10 mouse cellular contexts compared by ENCODE assay signal in genomic region chr3:109051056-109051945, GRCm38 (mm10). TPM values are rescaled to one million over a fixed set of nuclear protein-coding genes. Genes with fewer than 3 reads are reported as not detected.
DNase-seq lines count a peak whose midpoint lies in the region; ATAC-seq and TF ChIP-seq lines count a peak whose summit lies in the region.
"Had no signal": no experiment of that assay in that cellular context is flagged by ENCODE, and none has a peak within 500 bp of the region (broad histone marks: within the 10 kb centered on the region; RNA-seq: fewer than 3 reads in every experiment).

No protein-coding gene starts in this region.

- H3K4me1 ChIP-seq in heart, embryonic 15.5 days (replicated peaks), result peaks cover 8% of the 10 kb centered on the region
- H3K4me1 ChIP-seq in lung, postnatal 0 days (ENCODE audit: insufficient read depth, low read depth, low read length), result peaks cover 3% of the 10 kb centered on the region; the same call in 1 of the 2 replicates
- H3K4me1 ChIP-seq in hindbrain, embryonic 13.5 days (replicated peaks), result peaks cover 3% of the 10 kb centered on the region; the same call in 1 of the 2 replicates
- no peaks in the 10 kb centered on the region for H3K4me1 ChIP-seq in midbrain, embryonic 14.5 days (ENCODE audit: control insufficient read depth, insufficient read depth, low read length)
- no peaks in the 10 kb centered on the region for H3K4me1 ChIP-seq in forebrain, embryonic 14.5 days (ENCODE audit: control insufficient read depth, insufficient read depth, low read length)

- peak overlapping the region; percentile 11; the same call in 1 of the 2 replicates for H3K4me2 ChIP-seq in heart, embryonic 15.5 days
- H3K4me2 ChIP-seq in lung, postnatal 0 days (replicated peaks; ENCODE audit: low read depth, low read length), result 0 out of 2 replicates have a peak overlapping the region, but pooled peaks have one; percentile 3
- H3K4me2 ChIP-seq in hindbrain, embryonic 13.5 days, result no peak overlapping the region
- H3K4me2 ChIP-seq in midbrain, embryonic 14.5 days (ENCODE audit: low read length), result no peak overlapping the region
- H3K4me2 ChIP-seq in forebrain, embryonic 14.5 days (ENCODE audit: low read length), result no peak overlapping the region
- H3K4me2 ChIP-seq: liver, embryonic 15.5 days had no signal

- no peak overlapping the region for H3K4me3 ChIP-seq in heart, embryonic 15.5 days
- no peak overlapping the region for H3K4me3 ChIP-seq in lung, postnatal 0 days (ENCODE audit: low read depth, low read length)
- no peak overlapping the region for H3K4me3 ChIP-seq in hindbrain, embryonic 13.5 days
- H3K4me3 ChIP-seq in midbrain, embryonic 14.5 days (replicated peaks; ENCODE audit: low read depth, low read length), result no peak overlapping the region
- no peak overlapping the region for H3K4me3 ChIP-seq in forebrain, embryonic 14.5 days (ENCODE audit: low read depth, low read length)
- H3K4me3 ChIP-seq: liver, embryonic 15.5 days had no signal

- H3K36me3 ChIP-seq in heart, embryonic 15.5 days, result no peaks in the 10 kb centered on the region
- H3K36me3 ChIP-seq in lung, postnatal 0 days (ENCODE audit: insufficient read depth, low read length), result no peaks in the 10 kb centered on the region
- H3K36me3 ChIP-seq in hindbrain, embryonic 13.5 days, result no peaks in the 10 kb centered on the region
- H3K36me3 ChIP-seq in midbrain, embryonic 14.5 days (ENCODE audit: control insufficient read depth, insufficient read depth, low read length), result no peaks in the 10 kb centered on the region
- H3K36me3 ChIP-seq in forebrain, embryonic 14.5 days (ENCODE audit: control insufficient read depth, insufficient read depth, low read length), result no peaks in the 10 kb centered on the region
- H3K36me3 ChIP-seq: liver, embryonic 15.5 days had no signal

- no peaks in the 10 kb centered on the region for H3K9me3 ChIP-seq in heart, embryonic 15.5 days (replicated peaks)
- H3K9me3 ChIP-seq in lung, postnatal 0 days (ENCODE audit: low read length), result no peaks in the 10 kb centered on the region
- H3K9me3 ChIP-seq in hindbrain, embryonic 13.5 days, result no peaks in the 10 kb centered on the region
- H3K9me3 ChIP-seq in midbrain, embryonic 14.5 days (ENCODE audit: control insufficient read depth, low read length), result no peaks in the 10 kb centered on the region
- no peaks in the 10 kb centered on the region for H3K9me3 ChIP-seq in forebrain, embryonic 14.5 days (replicated peaks; ENCODE audit: control insufficient read depth, low read length)
- H3K9me3 ChIP-seq: liver, embryonic 15.5 days had no signal

- no peak overlapping the region; the same call in 1 of the 2 replicates for H3K27ac ChIP-seq in heart, embryonic 15.5 days
- peak overlapping the region; percentile 43 for H3K27ac ChIP-seq in lung, postnatal 0 days (ENCODE audit: low read length)
- no peak overlapping the region for H3K27ac ChIP-seq in hindbrain, embryonic 13.5 days
- H3K27ac ChIP-seq in midbrain, embryonic 14.5 days (replicated peaks; ENCODE audit: low read depth, low read length), result no peak overlapping the region
- no peak overlapping the region for H3K27ac ChIP-seq in forebrain, embryonic 14.5 days (ENCODE audit: low read depth, low read length)
- H3K27ac ChIP-seq: liver, embryonic 15.5 days had no signal

- peak; percentile 41 for DNase-seq in adrenal gland, postnatal 14 days
- no peak for DNase-seq in adrenal gland, adult 2 months
- peak; percentile 39 for DNase-seq in 416B (ENCODE audit: low read depth)
- peak; percentile 53 for DNase-seq in lung, postnatal 0 days (ENCODE audit: low spot score)
- no peak for DNase-seq in midbrain, embryonic 14.5 days
- DNase-seq in forebrain, embryonic 14.5 days (ENCODE audit: low spot score), result no peak

- peak; percentile 53 for ATAC-seq in heart, embryonic 15.5 days (replicated peaks; ENCODE audit: insufficient number of reproducible peaks, insufficient read depth, low FRiP score, low read depth)
- peak; percentile 61 for ATAC-seq in lung, postnatal 0 days
- ATAC-seq in hindbrain, embryonic 13.5 days (ENCODE audit: low FRiP score), result no peak
- no peak for ATAC-seq in midbrain, embryonic 14.5 days (ENCODE audit: low FRiP score, low TSS enrichment)
- no peak for ATAC-seq in forebrain, embryonic 14.5 days

- WGBS in heart, embryonic 15.5 days, result 20% methylated on average over 11 of the region's 11 CpGs
- 19% methylated on average over 11 of the region's 11 CpGs for WGBS in lung, postnatal 0 days
- 61% methylated on average over 11 of the region's 11 CpGs for WGBS in hindbrain, embryonic 13.5 days
- WGBS in midbrain, embryonic 14.5 days, result 75% methylated on average over 11 of the region's 11 CpGs
- 81% methylated on average over 11 of the region's 11 CpGs for WGBS in forebrain, embryonic 14.5 days

- peak; percentile 46 for TF ChIP-seq CTCF in lung, postnatal 0 days (IDR thresholded peaks at IDR 0.05)

- H3K27me3 ChIP-seq in heart, embryonic 15.5 days, result no peaks in the 10 kb centered on the region
- H3K27me3 ChIP-seq in lung, postnatal 0 days (replicated peaks; ENCODE audit: insufficient read depth, low read length), result no peaks in the 10 kb centered on the region
- no peaks in the 10 kb centered on the region for H3K27me3 ChIP-seq in hindbrain, embryonic 13.5 days
- H3K27me3 ChIP-seq in midbrain, embryonic 14.5 days (ENCODE audit: control insufficient read depth, insufficient read depth, low read length), result no peaks in the 10 kb centered on the region
- H3K27me3 ChIP-seq in forebrain, embryonic 14.5 days (replicated peaks; ENCODE audit: control insufficient read depth, insufficient read depth, low read length), result no peaks in the 10 kb centered on the region
- H3K27me3 ChIP-seq: liver, embryonic 15.5 days had no signal

- no peak overlapping the region for H3K9ac ChIP-seq in heart, embryonic 15.5 days
- H3K9ac ChIP-seq in lung, postnatal 0 days (replicated peaks; ENCODE audit: low read depth), result no peak overlapping the region
- no peak overlapping the region for H3K9ac ChIP-seq in hindbrain, embryonic 13.5 days
- no peak overlapping the region for H3K9ac ChIP-seq in midbrain, embryonic 14.5 days (replicated peaks; ENCODE audit: low read length)
- no peak overlapping the region for H3K9ac ChIP-seq in forebrain, embryonic 14.5 days (ENCODE audit: low read length)
- H3K9ac ChIP-seq: liver, embryonic 15.5 days had no signal

- TF ChIP-seq EP300 in lung, postnatal 0 days (IDR thresholded peaks at IDR 0.05), result no peak

RNA-seq across cellular contexts. Expression of gene Fam102b, which starts 23.9 kb away (rescaled TPM):
- total RNA-seq in adrenal gland, postnatal 14 days (2021), result 10.8 and 18.3 TPM in 2 replicates
- total RNA-seq in adrenal gland, adult 2 months (2021), result 1 to 10 TPM; 3.8 to 9.4 TPM
- 0.98 and 1.0 TPM in 2 replicates for polyA plus RNA-seq in adrenal gland, adult 2 months (2012; rRNA removed)
- 6.2 and 7.6 TPM in 2 replicates for polyA plus RNA-seq in heart, embryonic 15.5 days (2015; fragmentation: Nextera tagmentation; extraction: Ambion mirVana)
- polyA plus RNA-seq in lung, postnatal 0 days (2015; fragmentation: Nextera tagmentation; extraction: Ambion mirVana), result 13.2 and 13.7 TPM in 2 replicates
- polyA plus RNA-seq in hindbrain, embryonic 13.5 days (2015; fragmentation: Nextera tagmentation; extraction: Ambion mirVana), result 10.0 and 10.1 TPM in 2 replicates
- 19.6 and 24.5 TPM in 2 replicates for polyA plus RNA-seq in midbrain, embryonic 14.5 days (2014; fragmentation: Nextera tagmentation; extraction: Ambion mirVana)
- 11.1 and 11.6 TPM in 2 replicates for polyA plus RNA-seq in forebrain, embryonic 14.5 days (2014; fragmentation: Nextera tagmentation; extraction: Ambion mirVana)

RNA-seq across cellular contexts. Expression of gene Slc25a54, which starts 29.0 kb away (rescaled TPM):
- not detected in 2 replicates for total RNA-seq in adrenal gland, postnatal 14 days (2021)
- not detected for total RNA-seq in adrenal gland, adult 2 months (2021)
- polyA plus RNA-seq in adrenal gland, adult 2 months (2012; rRNA removed), result not detected in 2 replicates
- not detected in 2 replicates for polyA plus RNA-seq in heart, embryonic 15.5 days (2015; fragmentation: Nextera tagmentation; extraction: Ambion mirVana)
- polyA plus RNA-seq in lung, postnatal 0 days (2015; fragmentation: Nextera tagmentation; extraction: Ambion mirVana), result not detected in 2 replicates
- not detected in 2 replicates for polyA plus RNA-seq in hindbrain, embryonic 13.5 days (2015; fragmentation: Nextera tagmentation; extraction: Ambion mirVana)
- polyA plus RNA-seq in midbrain, embryonic 14.5 days (2014; fragmentation: Nextera tagmentation; extraction: Ambion mirVana), result not detected in 2 replicates
- polyA plus RNA-seq in forebrain, embryonic 14.5 days (2014; fragmentation: Nextera tagmentation; extraction: Ambion mirVana), result not detected in 2 replicates
- polyA plus RNA-seq: liver, embryonic 15.5 days; stomach, embryonic 14.5 days had no signal

Comparison
In these comparisons a context has a peak if more than half of its experiments do, and no peak if none do; other contexts are left out.
1. DNase-seq: peak in adrenal gland, postnatal 14 days (single experiment), 416B (single experiment) and lung, postnatal 0 days (single experiment); none in adrenal gland, adult 2 months (single experiment), midbrain, embryonic 14.5 days (single experiment) and forebrain, embryonic 14.5 days (single experiment).
2. ATAC-seq: peak in heart, embryonic 15.5 days (single experiment) and lung, postnatal 0 days (single experiment); none in hindbrain, embryonic 13.5 days (single experiment), midbrain, embryonic 14.5 days (single experiment) and forebrain, embryonic 14.5 days (single experiment).
3. H3K4me2 ChIP-seq: peak in heart, embryonic 15.5 days (single experiment) and lung, postnatal 0 days (single experiment); none in hindbrain, embryonic 13.5 days (single experiment), midbrain, embryonic 14.5 days (single experiment) and forebrain, embryonic 14.5 days (single experiment).